Mouse (Mus musculus): Measurements from ENCODE around the gene Ewsr1.

Ewsr1 gene

DNA sequence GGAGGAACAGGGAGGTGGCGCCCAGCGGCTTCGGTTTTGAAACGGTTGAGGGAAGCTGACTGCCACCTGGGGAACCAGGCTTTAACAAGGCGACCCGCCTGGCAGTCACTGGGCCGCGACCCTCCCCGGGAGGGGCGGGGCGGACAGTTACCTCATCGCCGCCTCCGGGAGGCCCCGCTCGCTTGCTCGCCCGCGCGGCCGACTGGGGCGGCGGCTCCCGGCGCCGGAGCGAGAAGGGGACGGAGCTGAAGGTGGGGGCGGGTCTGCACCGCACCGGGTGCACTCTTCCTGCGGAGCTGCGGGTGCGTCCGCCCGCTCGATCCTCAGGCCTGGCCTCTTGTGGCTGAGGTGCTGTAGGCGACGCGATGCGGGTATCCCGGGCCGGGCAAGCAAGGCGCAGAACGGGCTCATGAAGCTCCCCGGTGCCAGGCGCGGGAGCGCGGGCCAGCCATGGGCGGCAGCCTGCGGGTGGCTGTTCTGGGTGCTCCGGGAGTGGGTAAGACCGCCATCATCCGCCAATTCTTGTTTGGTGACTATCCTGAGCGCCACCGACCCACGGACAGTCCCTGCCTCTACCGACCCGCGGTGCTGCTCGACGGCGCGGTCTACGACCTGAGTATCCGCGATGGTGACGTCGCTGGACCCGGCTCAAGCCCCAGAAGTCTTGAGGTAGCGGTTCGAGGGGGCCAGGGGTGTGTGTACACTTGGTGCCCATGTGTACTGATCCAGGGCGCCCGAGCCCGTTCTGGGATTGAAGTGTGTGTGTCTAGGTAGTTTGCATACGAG lies 41.0 kb downstream of the Ewsr1 start, which contains the start of gene Rasl10a:
Rasl10a (plus strand) TSS at position 273 of the 786 bp plus-strand sequence.
- DNase-seq (ENCODE audit: low read depth): no peak

- no peak for DNase-seq (ENCODE audit: low read depth)
These were observed 41.6 kb downstream of the Ewsr1 start for GRCm38 (mm10) chr11:5057541-5057855.

DNA sequence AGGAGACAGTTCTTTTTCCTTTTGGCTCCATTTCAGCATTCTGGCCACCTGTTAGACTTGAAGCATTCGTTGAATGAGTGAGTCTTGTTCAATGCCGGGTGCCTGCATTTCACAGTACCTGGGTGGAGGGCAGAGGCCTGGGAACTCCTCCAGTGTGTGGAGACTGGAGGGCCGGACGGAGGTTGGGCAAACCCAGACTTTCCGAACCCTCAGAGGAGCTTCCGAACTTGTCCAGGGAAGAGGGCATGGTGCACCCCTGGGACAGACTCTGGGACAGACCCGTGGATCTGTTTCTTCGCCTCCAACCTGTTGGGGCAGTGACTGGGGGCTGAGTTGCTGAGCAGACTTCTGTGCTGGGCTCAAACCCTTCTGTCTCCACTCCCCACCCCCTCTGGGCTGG lies 42.0 kb downstream of the Ewsr1 start:
- DNase-seq (ENCODE audit: low read depth): no peak

- no peak for DNase-seq (ENCODE audit: low read depth)
These were observed 42.8 kb downstream of the Ewsr1 start for GRCm38 (mm10) chr11:5055945-5056938.

- DNase-seq (ENCODE audit: low read depth): no peak
These were observed 44.2 kb downstream of the Ewsr1 start for GRCm38 (mm10) chr11:5054874-5055273.

DNA sequence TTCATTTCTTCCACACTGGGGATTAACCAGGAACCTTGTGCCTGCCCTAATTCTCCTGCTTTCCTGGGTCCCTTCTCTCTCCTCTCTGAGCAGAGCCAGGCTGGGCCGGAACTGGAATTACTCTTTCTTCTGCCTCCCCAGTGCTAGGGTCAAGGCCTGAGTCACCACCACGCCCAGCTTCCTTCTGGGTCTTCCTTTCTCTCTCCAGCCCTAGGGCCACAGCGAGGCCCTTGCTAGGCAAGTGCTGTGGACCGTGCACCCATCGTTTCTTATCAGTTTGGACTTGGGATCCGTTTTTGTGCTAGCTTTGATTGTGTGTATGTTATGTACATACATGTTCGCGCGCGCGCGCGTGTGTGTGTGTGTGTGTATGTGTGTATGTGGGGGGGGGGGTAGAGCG lies 44.9 kb downstream of the Ewsr1 start:
- DNase-seq (ENCODE audit: low read depth): no peak

- DNase-seq (ENCODE audit: low read depth): no peak
These were observed 46.7 kb downstream of the Ewsr1 start for GRCm38 (mm10) chr11:5052200-5052854.

GRCm38 (mm10) chr11:5051629-5052028 lies 47.4 kb downstream of the Ewsr1 start:
- no peak for DNase-seq (ENCODE audit: low read depth)

DNA sequence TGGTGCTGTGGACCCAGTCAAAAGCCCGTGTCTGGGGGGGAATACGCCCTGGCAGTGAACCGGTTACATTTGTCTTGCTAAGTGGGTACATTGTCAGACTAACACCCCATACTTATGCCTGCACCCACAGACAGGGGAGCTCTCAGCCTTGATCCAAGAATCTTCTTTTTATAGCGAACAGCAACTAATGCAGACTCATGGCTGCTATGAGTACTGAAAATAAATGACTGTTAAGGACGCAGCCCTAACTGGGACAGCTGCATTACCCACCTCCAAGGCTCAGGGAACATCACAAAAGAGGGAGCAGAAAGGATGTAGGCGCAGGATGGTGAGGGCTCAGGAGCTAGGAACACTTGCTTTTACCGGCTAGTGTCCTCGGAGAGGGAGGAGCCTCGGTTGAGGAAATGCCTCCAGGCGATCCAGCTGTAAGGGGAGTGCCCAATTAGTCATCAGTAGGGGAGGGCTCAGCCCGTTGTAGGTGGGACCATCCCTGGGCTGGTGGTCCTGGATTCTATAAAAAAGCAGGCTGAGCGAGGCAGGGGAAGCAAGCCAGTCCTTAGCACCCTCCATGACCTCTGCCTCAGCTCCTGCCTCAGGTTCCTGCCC lies 52.6 kb downstream of the Ewsr1 start:
- DNase-seq (ENCODE audit: low read depth): no peak

GRCm38 (mm10) chr11:5042645-5043381 lies 56.3 kb downstream of the Ewsr1 start:
- no peak for DNase-seq (ENCODE audit: low read depth)

- no peak for DNase-seq (ENCODE audit: low read depth)
These were observed 57.8 kb downstream of the Ewsr1 start for GRCm38 (mm10) chr11:5041144-5041780.

- no peak for DNase-seq (ENCODE audit: low read depth)
These were observed 58.5 kb downstream of the Ewsr1 start for GRCm38 (mm10) chr11:5040585-5040984.

DNA sequence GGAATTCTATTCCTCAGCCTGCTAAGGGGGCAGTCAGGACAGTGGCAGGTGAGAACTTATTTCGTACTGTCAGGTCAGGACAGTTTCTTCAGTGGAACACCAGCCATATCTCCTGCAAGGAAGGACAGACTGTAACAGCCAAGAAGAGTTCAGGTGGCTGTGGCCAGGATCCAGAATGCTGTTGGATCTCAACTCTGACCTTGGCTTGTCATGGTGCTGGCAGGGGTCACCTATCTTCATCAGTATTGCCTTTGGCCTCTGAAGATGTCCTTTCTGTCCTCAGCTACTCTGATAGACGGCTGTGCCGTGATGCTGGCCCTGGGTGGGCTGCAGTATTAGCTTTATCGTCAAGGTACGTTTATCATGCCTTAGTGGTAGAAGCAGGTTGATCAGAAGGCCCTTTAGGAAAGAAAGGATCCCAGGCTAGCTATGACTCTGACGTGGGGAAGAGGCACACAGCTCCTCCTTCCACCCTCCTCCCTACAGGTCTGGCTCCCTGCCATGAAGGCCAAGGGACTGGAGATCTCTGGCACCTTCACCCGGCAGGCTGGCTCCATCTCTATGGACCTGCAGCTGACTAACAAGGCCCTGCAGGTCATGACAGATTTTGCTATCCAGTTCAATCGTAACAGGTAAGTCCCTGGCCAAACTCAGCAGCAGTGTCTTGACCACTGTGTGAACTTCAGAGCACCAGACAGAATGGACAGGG lies 61.8 kb downstream of the Ewsr1 start:
- DNase-seq (ENCODE audit: low read depth): no peak

- no peak for DNase-seq (ENCODE audit: low read depth)
These were observed 63.6 kb downstream of the Ewsr1 start for GRCm38 (mm10) chr11:5035421-5035820.

DNA sequence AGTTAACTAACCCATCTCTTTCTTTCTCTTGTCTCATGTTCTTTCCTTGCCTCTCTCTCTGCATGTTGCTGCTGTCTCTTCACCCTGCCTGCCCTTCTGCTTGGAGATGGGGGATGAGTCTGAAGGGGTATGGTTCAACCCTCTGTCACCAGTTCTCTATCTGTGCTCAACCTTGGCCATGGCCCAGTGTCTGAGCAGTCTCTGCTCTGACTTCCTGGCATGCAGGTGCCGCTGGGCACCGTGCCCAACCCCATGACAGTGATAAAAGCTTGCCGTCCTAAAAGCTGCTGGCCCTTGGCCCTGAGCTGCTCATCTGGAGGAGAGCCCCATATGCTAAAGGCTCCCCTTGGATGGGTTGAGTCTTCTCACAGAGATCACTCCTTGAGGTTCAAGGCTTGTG lies 65.9 kb downstream of the Ewsr1 start:
- DNase-seq (ENCODE audit: low read depth): no peak

- no peak for DNase-seq (ENCODE audit: low read depth)
These were observed 66.4 kb downstream of the Ewsr1 start for GRCm38 (mm10) chr11:5032706-5033105.

- no peak for DNase-seq (ENCODE audit: low read depth)
These were observed 70.8 kb downstream of the Ewsr1 start for GRCm38 (mm10) chr11:5028228-5028627.

- no peak for DNase-seq (ENCODE audit: low read depth)
These were observed 74.0 kb downstream of the Ewsr1 start for GRCm38 (mm10) chr11:5025108-5025507.

Measured in fibroblast of lung, adult 2 months (primary cell).